Mouse (Mus musculus) R1 (cell line): Measurements from ENCODE around the gene Padi4.

ENCODE experiments used
- DNase-seq: peaks from one replicate; pipeline ENCODE4 v3.0.0-alpha.2; 2018; ENCODE audit warnings: low read depth, low spot score

The Padi4 gene

DNA sequence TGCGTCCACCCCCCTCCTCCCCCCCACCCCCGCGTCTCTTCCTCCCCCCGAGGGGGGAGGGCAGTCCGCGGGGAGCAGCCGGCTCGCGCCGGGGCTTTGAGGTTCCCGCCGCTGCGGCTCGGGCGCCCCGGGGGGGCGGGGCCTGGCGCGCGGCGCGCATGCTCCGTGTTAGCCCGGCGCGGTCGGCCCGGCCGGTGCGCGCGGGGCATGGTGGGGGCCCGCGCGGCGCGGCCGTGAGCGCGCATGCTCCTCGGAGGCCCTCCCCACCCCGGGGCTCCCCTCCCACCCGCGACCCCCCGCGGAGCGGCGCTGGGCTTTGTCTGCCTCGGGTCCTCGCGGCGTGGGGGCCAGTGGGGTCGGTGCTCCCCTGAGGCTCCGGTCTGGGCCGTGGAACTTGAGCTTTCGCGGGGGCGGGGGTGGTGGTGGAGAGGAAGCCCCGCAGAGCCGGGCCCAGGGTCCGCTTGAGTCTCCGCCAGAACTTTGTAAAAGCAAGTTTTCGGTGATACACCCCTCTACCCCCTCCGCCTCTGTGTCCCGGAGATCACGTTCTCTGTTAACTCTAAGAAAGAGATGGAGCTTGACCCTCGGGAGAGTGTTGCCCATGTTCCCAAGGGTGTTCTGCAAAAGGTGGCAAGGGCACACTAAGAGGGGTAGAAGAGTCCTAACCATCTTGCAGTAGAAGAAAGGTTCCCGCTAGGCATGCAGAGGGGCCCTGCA is 71.3 kb downstream of the Padi4 start:
- peak; percentile 66 for DNase-seq

DNA sequence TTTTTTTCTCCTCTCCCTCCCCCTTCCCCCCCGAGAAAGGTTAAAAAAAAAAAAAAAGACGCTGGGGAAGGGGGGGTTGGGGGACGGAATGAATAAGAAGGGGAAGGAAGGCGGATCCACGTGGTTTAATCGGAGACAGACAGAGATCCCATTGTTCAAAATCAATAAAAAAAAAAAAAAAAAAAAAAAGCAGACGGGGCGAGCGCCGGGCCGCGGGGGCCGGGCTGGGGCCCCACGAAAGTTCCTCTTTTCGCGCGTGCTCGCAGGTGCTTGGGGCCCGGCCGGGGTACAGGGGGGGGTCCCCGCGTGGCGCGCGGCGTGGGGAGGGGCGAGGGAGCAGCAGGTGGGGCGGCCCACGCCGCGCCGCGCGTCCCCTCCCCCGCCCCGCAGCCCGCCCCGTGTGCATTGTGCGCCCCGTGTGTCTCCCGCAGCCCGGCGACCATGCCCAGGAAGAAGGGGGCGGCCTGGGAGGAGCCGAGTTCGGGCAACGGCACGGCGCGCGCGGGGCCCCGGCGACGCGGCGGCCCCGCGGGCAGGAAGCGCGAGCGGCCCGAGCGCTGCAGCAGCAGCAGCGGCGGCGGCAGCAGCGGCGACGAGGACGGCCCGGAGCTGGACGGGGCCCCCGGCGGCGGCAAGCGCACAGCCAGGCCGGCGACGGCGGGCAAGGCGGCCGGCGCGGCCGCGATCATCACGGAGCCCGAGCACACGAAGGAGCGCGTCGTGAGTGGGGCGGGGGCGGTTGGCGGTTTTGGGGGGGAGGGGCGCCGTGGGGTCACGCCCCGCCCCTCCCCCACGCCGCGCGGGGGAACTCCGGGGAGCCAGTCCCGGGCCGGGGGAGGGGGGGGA is 72.1 kb downstream of the Padi4 start:
- DNase-seq = no peak

DNA sequence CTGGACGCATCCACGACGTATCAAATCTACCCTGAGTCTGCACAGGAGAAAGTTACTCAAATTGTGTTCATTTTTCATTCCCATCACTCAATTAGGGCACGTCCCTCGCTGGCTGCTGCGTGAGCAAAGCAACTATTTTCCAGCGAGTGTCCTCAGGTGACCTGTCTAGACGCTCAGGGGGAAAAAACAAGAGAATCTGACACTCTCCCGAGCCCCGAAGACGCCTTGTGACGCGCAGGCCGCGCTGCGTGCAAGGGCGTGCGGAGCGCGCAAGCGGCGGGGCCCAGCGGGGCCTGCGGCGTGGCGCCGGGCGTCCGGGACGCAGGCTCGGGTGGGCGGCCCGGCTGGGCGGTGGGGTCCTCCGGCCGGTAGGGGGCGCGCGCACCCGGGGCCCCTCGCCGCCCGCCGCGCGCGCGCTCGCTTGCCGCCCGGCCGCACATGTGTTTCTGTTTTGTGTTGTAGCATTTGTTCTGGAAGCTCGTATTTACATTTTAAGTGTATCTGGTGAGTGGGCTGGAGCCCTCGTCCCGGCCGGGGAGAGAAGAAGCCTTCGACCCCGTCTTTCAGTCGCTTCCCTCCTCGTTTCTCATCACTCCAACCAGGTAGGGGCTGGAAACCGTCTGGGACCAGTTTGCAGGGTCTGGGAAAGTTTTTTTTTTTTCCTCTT is 72.9 kb downstream of the Padi4 start:
- peak; percentile 88 for DNase-seq

DNA sequence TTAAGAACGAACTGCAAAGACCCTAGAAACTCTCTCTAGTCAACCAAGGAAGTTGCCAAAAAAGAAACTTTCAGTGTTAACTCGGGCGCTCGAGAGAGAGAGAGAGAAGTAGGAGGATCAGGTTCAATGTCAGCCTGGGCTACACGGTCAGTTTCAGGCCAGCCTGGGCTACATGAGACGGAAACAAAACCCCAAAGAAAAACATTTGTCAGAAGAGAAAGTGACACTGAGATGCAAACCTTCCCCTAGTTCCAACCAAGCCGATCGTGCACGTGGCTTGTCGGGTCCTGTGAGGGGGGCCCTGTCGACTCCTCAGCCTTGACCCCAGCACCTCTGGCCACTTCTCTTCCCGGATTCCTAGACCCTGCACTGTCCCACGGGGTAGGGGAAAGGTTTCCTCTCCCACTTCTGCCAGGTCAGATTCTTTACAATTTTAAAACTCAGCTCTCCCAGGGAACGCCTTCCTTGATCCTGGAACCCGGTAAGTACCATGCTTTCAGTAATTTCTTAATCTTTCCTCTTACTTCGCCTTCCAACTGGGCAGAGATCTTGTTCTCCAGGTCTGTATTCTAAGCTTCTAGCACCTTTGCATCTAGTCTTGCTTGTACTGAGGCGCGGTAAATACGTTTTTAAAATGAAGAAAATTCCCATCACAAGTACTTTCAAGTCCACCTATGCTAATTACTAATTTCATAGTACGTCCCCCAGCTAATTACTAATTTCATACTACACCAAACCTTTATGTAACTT is 73.6 kb downstream of the Padi4 start, which contains the start of gene Rcc2:
Gene Rcc2, plus strand, starts transcription at position 273 of the 750 bp plus-strand sequence.
- no peak for DNase-seq

DNA sequence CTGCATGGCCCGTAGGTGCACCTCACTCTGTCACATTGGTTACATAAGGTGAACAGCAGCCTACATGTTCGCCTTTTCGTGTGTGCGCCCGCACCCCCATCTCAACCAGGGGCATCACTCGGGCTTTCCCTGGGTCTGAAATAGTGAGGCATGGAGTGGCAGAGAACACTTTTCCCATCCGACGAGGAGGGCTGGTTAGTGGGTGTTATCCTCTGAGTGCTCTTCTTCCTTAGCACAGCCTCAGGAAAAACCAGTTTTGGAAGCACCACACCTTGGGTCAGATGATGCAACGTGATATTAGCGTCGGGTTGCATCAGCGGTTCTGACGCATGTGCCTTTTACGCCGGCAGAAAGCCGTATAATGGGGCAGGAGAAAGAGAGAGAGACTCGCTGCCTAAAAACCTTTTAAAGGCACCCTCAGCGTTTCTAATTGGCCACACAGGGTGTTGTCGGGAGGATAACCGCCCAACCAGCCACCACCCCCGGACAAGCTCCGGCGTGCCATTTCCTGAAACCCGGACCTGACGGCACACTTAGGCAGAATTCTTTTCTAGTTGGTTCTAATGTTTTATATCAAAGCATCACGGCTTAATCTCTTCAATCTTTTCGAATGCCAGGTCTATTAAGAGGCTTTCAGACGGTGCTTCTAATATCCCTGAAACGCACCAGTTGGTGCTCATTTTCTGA is 74.5 kb downstream of the Padi4 start:
- peak; percentile 85 for DNase-seq
